Mouse (Mus musculus) lung, postnatal 0 days (tissue): Measurements from ENCODE around the gene Inpp5a.

Source experiments
- CTCF ChIP-seq: IDR thresholded peaks from 2 replicates; pipeline ENCODE4 v1.5.1; 2016; ENCODE audit warnings: antibody characterized with exemption, mild to moderate bottlenecking
- EP300 ChIP-seq: IDR thresholded peaks from 2 replicates; pipeline ENCODE4 v1.6.1; 2016; ENCODE audit warnings: antibody characterized with exemption, mild to moderate bottlenecking, control low read depth

- TF ChIP-seq CTCF (no peak), EP300 (no peak)
Observed at GRCm38 (mm10) chr7:139583094-139583737, 194.3 kb downstream of the Inpp5a start.
